Mouse (Mus musculus): ENCODE measurements at regions not wholly inside any gene's neighbourhood (a gene's known extent, or its start where the extent isn't known, plus 50 kb on each side); places are given as distances from the start of the nearest gene placed in this dataset.

DNA sequence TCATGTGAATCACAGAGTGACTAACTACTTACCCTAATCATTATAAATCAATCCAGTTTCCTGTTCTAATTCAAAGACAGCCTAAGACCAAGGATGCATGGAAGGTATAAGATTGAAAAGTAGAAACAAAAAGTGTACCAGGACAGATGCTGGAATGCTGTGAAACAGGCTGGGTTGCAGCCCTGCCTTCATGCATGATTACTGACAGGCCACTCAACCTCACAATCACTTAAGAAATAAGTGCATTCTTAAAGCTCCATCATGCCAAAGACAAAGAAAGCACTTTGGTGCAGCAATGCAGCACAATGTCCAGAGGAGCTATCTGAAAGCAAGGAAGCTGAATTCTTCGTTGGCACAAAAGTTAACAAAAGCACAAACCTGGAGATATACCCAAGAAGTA is 2810.4 kb downstream of the 9330182O14Rik start:
- Histone ChIP-seq H3K27ac (ENCODE audit: insufficient read depth, low read depth, low read length, poor library complexity, severe bottlenecking) (no peak overlapping the region), H3K36me3 (ENCODE audit: control insufficient read depth, insufficient read depth, low read length, poor library complexity, severe bottlenecking) (no peaks in the 10 kb centered on the region), H3K9me3 (ENCODE audit: control insufficient read depth, insufficient read depth, low read depth, low read length) (no peaks in the 10 kb centered on the region), H3K9ac (ENCODE audit: insufficient read depth, low read depth, low read length, poor library complexity, severe bottlenecking) (no peak overlapping the region), H3K4me3 (ENCODE audit: insufficient read depth in 1 of 2, low read depth in 1 of 2, low read length in 2 of 2, poor library complexity in 1 of 2, severe bottlenecking in 1 of 2) (no peak overlapping the region), H3K4me1 (ENCODE audit: control insufficient read depth in 2 of 2, insufficient read depth in 2 of 2, low read length in 2 of 2, poor library complexity in 1 of 2) (no peaks in the 10 kb centered on the region)
- in situ Hi-C loops (cut with MboI; ENCODE audit: low sequenced_read_pairs in 2 of 2, unreplicated experiment in 2 of 2), result no loop called here
- TF ChIP-seq ZNF384 (IDR thresholded peaks at IDR 0.05; ENCODE audit: low read depth, low read length) (no peak), MAFK (IDR thresholded peaks at IDR 0.05; ENCODE audit: insufficient read depth, low read depth, low read length) (no peak), HCFC1 (IDR thresholded peaks at IDR 0.05; ENCODE audit: borderline replicate concordance, insufficient read depth, low read length) (no peak), ZC3H11A (IDR thresholded peaks at IDR 0.05; ENCODE audit: borderline replicate concordance, low read depth, low read length) (no peak)
- DNase-seq (ENCODE audit: low read depth, low spot score), result no peak

DNA sequence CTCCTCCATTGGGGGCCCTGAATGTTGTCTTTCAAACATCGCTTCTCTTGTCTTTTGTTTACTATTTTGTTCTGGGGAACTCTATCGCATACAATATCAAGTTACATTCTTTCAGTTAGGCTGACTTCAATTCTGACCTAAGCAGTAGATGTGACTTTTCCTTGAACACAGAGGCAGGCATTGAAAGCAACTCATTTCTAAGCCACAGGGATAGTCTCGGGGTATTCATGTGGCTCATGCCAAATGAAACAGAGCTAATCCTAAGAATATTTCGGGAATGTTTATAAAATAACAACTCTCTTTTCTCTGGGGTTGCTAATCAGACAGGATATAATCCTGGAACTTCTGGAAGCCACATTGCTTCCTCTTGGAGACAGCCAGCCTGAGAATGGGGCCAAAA is 2821.0 kb downstream of the 9330182O14Rik start:
- in situ Hi-C loops (cut with MboI; ENCODE audit: low sequenced_read_pairs in 2 of 2, unreplicated experiment in 2 of 2), result no loop called here
- TF ChIP-seq CHD2 (IDR thresholded peaks at IDR 0.05; ENCODE audit: low read depth, low read length) (no peak), HCFC1 (IDR thresholded peaks at IDR 0.05; ENCODE audit: borderline replicate concordance, insufficient read depth, low read length) (no peak), ZNF384 (IDR thresholded peaks at IDR 0.05; ENCODE audit: low read depth, low read length) (no peak), MAFK (IDR thresholded peaks at IDR 0.05; ENCODE audit: insufficient read depth, low read depth, low read length) (no peak), ZC3H11A (IDR thresholded peaks at IDR 0.05; ENCODE audit: borderline replicate concordance, low read depth, low read length) (no peak)
- no peak overlapping the region for H3K27ac ChIP-seq (ENCODE audit: insufficient read depth, low read depth, low read length, poor library complexity, severe bottlenecking)
- H3K9me3 ChIP-seq (ENCODE audit: control insufficient read depth, insufficient read depth, low read depth, low read length), result no peaks in the 10 kb centered on the region
- H3K4me3 ChIP-seq (ENCODE audit: insufficient read depth in 1 of 2, low read depth in 1 of 2, low read length in 2 of 2, poor library complexity in 1 of 2, severe bottlenecking in 1 of 2), result no peak overlapping the region
- no peaks in the 10 kb centered on the region for H3K36me3 ChIP-seq (ENCODE audit: control insufficient read depth, insufficient read depth, low read length, poor library complexity, severe bottlenecking)
- no peaks in the 10 kb centered on the region for H3K4me1 ChIP-seq (ENCODE audit: control insufficient read depth in 2 of 2, insufficient read depth in 2 of 2, low read length in 2 of 2, poor library complexity in 1 of 2)
- no peak overlapping the region for H3K9ac ChIP-seq (ENCODE audit: insufficient read depth, low read depth, low read length, poor library complexity, severe bottlenecking)
- DNase-seq (ENCODE audit: low read depth, low spot score), result no peak

DNA sequence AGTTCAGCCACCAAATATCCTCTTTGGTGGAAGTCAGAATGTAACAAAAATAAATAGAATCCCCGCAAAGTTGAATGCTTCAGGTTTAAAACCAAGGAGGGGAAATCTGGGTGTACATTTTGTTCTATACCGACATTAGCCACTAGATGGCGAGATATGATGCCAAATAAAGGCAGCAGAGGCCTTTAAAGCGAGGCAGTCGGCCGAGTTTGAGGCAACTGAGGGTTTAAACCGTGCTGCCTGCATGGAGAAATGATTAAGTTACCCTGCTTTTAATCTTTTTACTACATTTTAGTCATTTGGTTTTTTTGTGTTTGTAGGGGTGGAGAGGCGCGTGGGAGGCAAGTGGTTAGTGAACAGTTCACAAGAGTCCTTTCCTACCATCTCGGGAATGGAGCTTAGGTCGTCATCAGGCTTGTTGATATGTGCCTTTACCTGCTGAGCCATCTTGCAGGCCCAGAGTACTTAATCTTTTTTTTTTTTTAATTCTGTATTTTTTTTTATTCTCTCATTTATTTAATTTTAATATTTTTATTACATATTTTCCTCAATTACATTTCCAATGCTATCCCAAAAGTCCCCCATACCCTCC is 2828.7 kb downstream of the 9330182O14Rik start:
- in situ Hi-C loops (cut with MboI; ENCODE audit: low sequenced_read_pairs in 2 of 2, unreplicated experiment in 2 of 2), result no loop called here
- no peaks in the 10 kb centered on the region for H3K4me1 ChIP-seq (ENCODE audit: control insufficient read depth in 2 of 2, insufficient read depth in 2 of 2, low read length in 2 of 2, poor library complexity in 1 of 2)
- H3K9me3 ChIP-seq (ENCODE audit: control insufficient read depth, insufficient read depth, low read depth, low read length), result no peaks in the 10 kb centered on the region
- no peak overlapping the region for H3K27ac ChIP-seq (ENCODE audit: insufficient read depth, low read depth, low read length, poor library complexity, severe bottlenecking)
- no peak for TF ChIP-seq ZNF384 (IDR thresholded peaks at IDR 0.05; ENCODE audit: low read depth, low read length)
- TF ChIP-seq ZC3H11A (IDR thresholded peaks at IDR 0.05; ENCODE audit: borderline replicate concordance, low read depth, low read length), result peak; percentile 45; the same call in 1 of the 2 replicates
- H3K4me3 ChIP-seq (ENCODE audit: insufficient read depth in 1 of 2, low read depth in 1 of 2, low read length in 2 of 2, poor library complexity in 1 of 2, severe bottlenecking in 1 of 2), result no peak overlapping the region
- H3K36me3 ChIP-seq (ENCODE audit: control insufficient read depth, insufficient read depth, low read length, poor library complexity, severe bottlenecking), result no peaks in the 10 kb centered on the region
- peak; percentile 69 for DNase-seq (ENCODE audit: low read depth, low spot score)
- no peak overlapping the region for H3K9ac ChIP-seq (ENCODE audit: insufficient read depth, low read depth, low read length, poor library complexity, severe bottlenecking)

DNA sequence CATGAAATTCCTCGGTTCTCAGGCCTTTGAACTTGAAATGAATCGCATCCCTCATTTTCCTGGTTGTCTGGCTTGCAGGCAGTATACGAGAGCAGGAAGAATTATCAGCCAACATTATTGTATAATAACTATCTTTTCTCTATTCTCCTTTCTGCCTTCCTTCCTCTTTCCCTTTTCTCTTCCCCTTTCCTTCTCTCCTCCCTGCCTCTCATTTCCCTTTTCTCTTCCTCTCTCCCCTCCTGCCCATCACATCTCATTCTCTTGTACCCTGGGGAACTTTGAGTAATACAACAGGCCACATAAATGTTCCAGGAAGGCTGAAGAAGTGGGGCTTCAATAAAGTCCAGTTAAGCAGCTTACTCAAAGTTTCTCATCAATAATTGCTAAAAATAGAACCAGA is 2831.1 kb downstream of the 9330182O14Rik start:
- Histone ChIP-seq H3K9me3 (ENCODE audit: control insufficient read depth, insufficient read depth, low read depth, low read length) (no peaks in the 10 kb centered on the region), H3K36me3 (ENCODE audit: control insufficient read depth, insufficient read depth, low read length, poor library complexity, severe bottlenecking) (no peaks in the 10 kb centered on the region), H3K4me1 (ENCODE audit: control insufficient read depth in 2 of 2, insufficient read depth in 2 of 2, low read length in 2 of 2, poor library complexity in 1 of 2) (no peaks in the 10 kb centered on the region), H3K4me3 (ENCODE audit: insufficient read depth in 1 of 2, low read depth in 1 of 2, low read length in 2 of 2, poor library complexity in 1 of 2, severe bottlenecking in 1 of 2) (no peak overlapping the region), H3K27ac (ENCODE audit: insufficient read depth, low read depth, low read length, poor library complexity, severe bottlenecking) (no peak overlapping the region), H3K9ac (ENCODE audit: insufficient read depth, low read depth, low read length, poor library complexity, severe bottlenecking) (no peak overlapping the region)
- in situ Hi-C loops (cut with MboI; ENCODE audit: low sequenced_read_pairs in 2 of 2, unreplicated experiment in 2 of 2), result no loop called here
- no peak for TF ChIP-seq CHD2 (IDR thresholded peaks at IDR 0.05; ENCODE audit: low read depth, low read length)
- TF ChIP-seq ZC3H11A (IDR thresholded peaks at IDR 0.05; ENCODE audit: borderline replicate concordance, low read depth, low read length), result no peak
- TF ChIP-seq MAFK (IDR thresholded peaks at IDR 0.05; ENCODE audit: insufficient read depth, low read depth, low read length), result no peak
- DNase-seq (ENCODE audit: low read depth, low spot score), result no peak

Measured in ES-E14 (cell line).